10 mouse cellular contexts compared by ENCODE assay signal in the genomic region with DNA sequence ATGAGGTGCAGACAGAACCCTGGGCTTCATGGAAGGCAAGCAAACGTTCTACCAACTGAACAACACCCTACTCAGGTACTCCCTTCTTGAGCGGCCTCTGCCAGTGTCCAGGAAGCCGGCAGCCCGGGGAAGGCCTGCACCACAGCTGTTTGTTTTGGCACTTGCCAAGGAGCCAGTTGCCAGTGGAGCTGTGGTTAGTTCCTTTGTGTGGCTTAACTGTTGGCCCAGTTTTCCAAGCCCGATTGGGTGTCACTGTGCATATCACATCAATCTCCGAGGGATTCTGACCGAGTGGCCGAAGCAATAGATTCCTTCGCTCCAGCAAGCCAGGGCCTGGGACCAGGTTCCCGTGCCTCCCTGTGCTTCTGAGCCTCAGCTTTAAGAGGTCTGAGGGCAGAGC. TPM values are rescaled to one million over a fixed set of nuclear protein-coding genes. Genes with fewer than 3 reads are reported as not detected.
A peak's percentile ranks its signal among the peaks of the same experiment; 100 is the strongest.
DNase-seq lines count a peak whose midpoint lies in the region; ATAC-seq and TF ChIP-seq lines count a peak whose summit lies in the region.
"Had no signal": no experiment of that assay in that cellular context is flagged by ENCODE, and none has a peak within 500 bp of the region (broad histone marks: within the 10 kb centered on the region; RNA-seq: fewer than 3 reads in every experiment).

No protein-coding gene starts in this region.

- H3K4me3 ChIP-seq in heart, embryonic 10.5 days, result no peak overlapping the region
- no peak overlapping the region for H3K4me3 ChIP-seq in midbrain, postnatal 0 days (ENCODE audit: low read depth, low read length)
- H3K4me3 ChIP-seq in midbrain, embryonic 11.5 days (ENCODE audit: low read depth, low read length), result no peak overlapping the region
- H3K4me3 ChIP-seq in neural tube, embryonic 15.5 days (replicated peaks), result no peak overlapping the region
- no peak overlapping the region for H3K4me3 ChIP-seq in forebrain, embryonic 15.5 days
- H3K4me3 ChIP-seq: forebrain, embryonic 12.5 days; midbrain, embryonic 15.5 days had no signal

- peaks cover 57% of the 10 kb centered on the region for H3K4me1 ChIP-seq in heart, embryonic 10.5 days
- 0 out of 2 replicates have a peak, but pooled peaks cover 2% of the 10 kb centered on the region for H3K4me1 ChIP-seq in midbrain, postnatal 0 days (ENCODE audit: insufficient read depth, low read length)
- H3K4me1 ChIP-seq in midbrain, embryonic 11.5 days (ENCODE audit: control insufficient read depth, insufficient read depth, low read length), result peaks cover 5% of the 10 kb centered on the region
- H3K4me1 ChIP-seq in neural tube, embryonic 15.5 days, result peaks cover 41% of the 10 kb centered on the region
- peaks cover 17% of the 10 kb centered on the region for H3K4me1 ChIP-seq in forebrain, embryonic 15.5 days

- no peak for ATAC-seq in midbrain, postnatal 0 days (ENCODE audit: low FRiP score)
- no peak for ATAC-seq in midbrain, embryonic 11.5 days (ENCODE audit: low FRiP score)
- no peak for ATAC-seq in neural tube, embryonic 15.5 days (ENCODE audit: low FRiP score)
- ATAC-seq in forebrain, embryonic 15.5 days (replicated peaks), result no peak
- ATAC-seq: midbrain, embryonic 15.5 days had no signal

- no peak for TF ChIP-seq CTCF in midbrain, postnatal 0 days (IDR thresholded peaks at IDR 0.05)

- H3K27me3 ChIP-seq in heart, embryonic 10.5 days (ENCODE audit: insufficient read depth, poor library complexity, severe bottlenecking), result no peaks in the 10 kb centered on the region
- no peaks in the 10 kb centered on the region for H3K27me3 ChIP-seq in midbrain, postnatal 0 days (ENCODE audit: insufficient read depth, low read length)
- no peaks in the 10 kb centered on the region for H3K27me3 ChIP-seq in midbrain, embryonic 11.5 days (ENCODE audit: control insufficient read depth, insufficient read depth, low read length)
- no peaks in the 10 kb centered on the region for H3K27me3 ChIP-seq in neural tube, embryonic 15.5 days (replicated peaks)
- H3K27me3 ChIP-seq in forebrain, embryonic 15.5 days, result no peaks in the 10 kb centered on the region
- H3K27me3 ChIP-seq: forebrain, embryonic 12.5 days; midbrain, embryonic 15.5 days had no signal

- no peaks in the 10 kb centered on the region for H3K9me3 ChIP-seq in heart, embryonic 10.5 days
- H3K9me3 ChIP-seq in midbrain, postnatal 0 days (ENCODE audit: low read length), result no peaks in the 10 kb centered on the region
- H3K9me3 ChIP-seq in midbrain, embryonic 11.5 days (ENCODE audit: control insufficient read depth, low read length), result no peaks in the 10 kb centered on the region
- H3K9me3 ChIP-seq in neural tube, embryonic 15.5 days (replicated peaks), result no peaks in the 10 kb centered on the region
- no peaks in the 10 kb centered on the region for H3K9me3 ChIP-seq in forebrain, embryonic 15.5 days
- H3K9me3 ChIP-seq: forebrain, embryonic 12.5 days; midbrain, embryonic 15.5 days had no signal

- DNase-seq in heart, embryonic 10.5 days (ENCODE audit: low spot score), result no peak
- no peak for DNase-seq in heart, postnatal 4 days
- peak; percentile 58 for DNase-seq in midbrain, postnatal 0 days (ENCODE audit: low spot score)
- no peak for DNase-seq in midbrain, embryonic 11.5 days (ENCODE audit: low spot score, missing footprints)
- DNase-seq in fat pad, adult 2 months (ENCODE audit: extremely low read depth, low read depth, low spot score), result peak; percentile 85
- no peak for DNase-seq in spleen, adult 18-20 months

- H3K36me3 ChIP-seq in heart, embryonic 10.5 days, result no peaks in the 10 kb centered on the region
- H3K36me3 ChIP-seq in midbrain, postnatal 0 days (ENCODE audit: insufficient read depth, low read length), result 0 out of 2 replicates have a peak, but pooled peaks cover 2% of the 10 kb centered on the region
- no peaks in the 10 kb centered on the region for H3K36me3 ChIP-seq in midbrain, embryonic 11.5 days (ENCODE audit: control insufficient read depth, insufficient read depth, low read length)
- H3K36me3 ChIP-seq in neural tube, embryonic 15.5 days, result no peaks in the 10 kb centered on the region
- H3K36me3 ChIP-seq in forebrain, embryonic 15.5 days, result no peaks in the 10 kb centered on the region
- H3K36me3 ChIP-seq: forebrain, embryonic 12.5 days; midbrain, embryonic 15.5 days had no signal

- 71% methylated on average over 10 of the region's 10 CpGs for WGBS in heart, embryonic 10.5 days
- 68% methylated on average over 10 of the region's 10 CpGs for WGBS in midbrain, postnatal 0 days
- 92% methylated on average over 10 of the region's 10 CpGs for WGBS in midbrain, embryonic 11.5 days
- 68% methylated on average over 10 of the region's 10 CpGs for WGBS in neural tube, embryonic 15.5 days
- 77% methylated on average over 10 of the region's 10 CpGs for WGBS in forebrain, embryonic 15.5 days

- H3K4me2 ChIP-seq in midbrain, postnatal 0 days (ENCODE audit: low read depth, low read length, poor library complexity, severe bottlenecking), result no peak overlapping the region
- no peak overlapping the region for H3K4me2 ChIP-seq in midbrain, embryonic 11.5 days
- no peak overlapping the region for H3K4me2 ChIP-seq in neural tube, embryonic 15.5 days
- H3K4me2 ChIP-seq in forebrain, embryonic 15.5 days (replicated peaks), result no peak overlapping the region
- H3K4me2 ChIP-seq: forebrain, embryonic 12.5 days; midbrain, embryonic 15.5 days had no signal

- H3K27ac ChIP-seq in heart, embryonic 10.5 days, result peak overlapping the region; percentile 13; the same call in 1 of the 2 replicates
- H3K27ac ChIP-seq in midbrain, postnatal 0 days (ENCODE audit: low read depth, low read length), result no peak overlapping the region
- H3K27ac ChIP-seq in midbrain, embryonic 11.5 days (ENCODE audit: low read depth, low read length), result no peak overlapping the region
- peak overlapping the region; percentile 37; the same call in 1 of the 2 replicates for H3K27ac ChIP-seq in neural tube, embryonic 15.5 days (replicated peaks)
- H3K27ac ChIP-seq in forebrain, embryonic 15.5 days (replicated peaks), result no peak overlapping the region
- H3K27ac ChIP-seq: forebrain, embryonic 12.5 days; midbrain, embryonic 15.5 days had no signal

- no peak overlapping the region for H3K9ac ChIP-seq in midbrain, postnatal 0 days (replicated peaks; ENCODE audit: low read length, poor library complexity, severe bottlenecking)
- no peak overlapping the region for H3K9ac ChIP-seq in midbrain, embryonic 11.5 days (ENCODE audit: low read length)
- no peak overlapping the region for H3K9ac ChIP-seq in neural tube, embryonic 15.5 days (replicated peaks)
- no peak overlapping the region for H3K9ac ChIP-seq in forebrain, embryonic 15.5 days (replicated peaks)
- H3K9ac ChIP-seq: forebrain, embryonic 12.5 days; midbrain, embryonic 15.5 days had no signal

RNA-seq across cellular contexts. Expression of gene Srsf3, which starts 25.5 kb away (rescaled TPM):
- polyA plus RNA-seq in heart, embryonic 10.5 days (2016; fragmentation: Nextera tagmentation; extraction: Ambion mirVana), result 433 and 498 TPM in 2 replicates
- 100 to 1,000 TPM; 224 to 227 TPM for total RNA-seq in heart, postnatal 4 days (2021)
- 119 and 193 TPM in 2 replicates for total RNA-seq in midbrain, postnatal 0 days (2014; rRNA removed)
- polyA plus RNA-seq in midbrain, postnatal 0 days (2015; fragmentation: Nextera tagmentation; extraction: Ambion mirVana), result 284 and 296 TPM in 2 replicates
- polyA plus RNA-seq in midbrain, embryonic 11.5 days (2014; fragmentation: Nextera tagmentation; extraction: Ambion mirVana), result 899 and 948 TPM in 2 replicates
- polyA plus RNA-seq in neural tube, embryonic 15.5 days (2015; fragmentation: Nextera tagmentation; extraction: Ambion mirVana), result 403 and 429 TPM in 2 replicates
- polyA plus RNA-seq in forebrain, embryonic 15.5 days (2015; fragmentation: Nextera tagmentation; extraction: Ambion mirVana), result 594 and 620 TPM in 2 replicates

RNA-seq across cellular contexts. Expression of gene Cdkn1a, which starts 32.8 kb away (rescaled TPM):
- 31.3 and 33.1 TPM in 2 replicates for polyA plus RNA-seq in heart, embryonic 10.5 days (2016; fragmentation: Nextera tagmentation; extraction: Ambion mirVana)
- total RNA-seq in heart, postnatal 4 days (2021), result 10 to 100 TPM; 55.9 to 57.1 TPM
- 44.4 and 57.7 TPM in 2 replicates for total RNA-seq in midbrain, postnatal 0 days (2014; rRNA removed)
- 220 and 237 TPM in 2 replicates for polyA plus RNA-seq in midbrain, postnatal 0 days (2015; fragmentation: Nextera tagmentation; extraction: Ambion mirVana)
- 16.1 and 17.4 TPM in 2 replicates for polyA plus RNA-seq in midbrain, embryonic 11.5 days (2014; fragmentation: Nextera tagmentation; extraction: Ambion mirVana)
- polyA plus RNA-seq in neural tube, embryonic 15.5 days (2015; fragmentation: Nextera tagmentation; extraction: Ambion mirVana), result 99.0 and 99.7 TPM in 2 replicates
- polyA plus RNA-seq in forebrain, embryonic 15.5 days (2015; fragmentation: Nextera tagmentation; extraction: Ambion mirVana), result 39.2 and 39.4 TPM in 2 replicates

RNA-seq across cellular contexts. Expression of gene Stk38, which starts 50.2 kb away (rescaled TPM):
- 92.2 and 93.7 TPM in 2 replicates for polyA plus RNA-seq in heart, embryonic 10.5 days (2016; fragmentation: Nextera tagmentation; extraction: Ambion mirVana)
- 10 to 100 TPM; 64.3 to 67.4 TPM for total RNA-seq in heart, postnatal 4 days (2021)
- total RNA-seq in midbrain, postnatal 0 days (2014; rRNA removed), result 44.2 and 58.1 TPM in 2 replicates
- polyA plus RNA-seq in midbrain, postnatal 0 days (2015; fragmentation: Nextera tagmentation; extraction: Ambion mirVana), result 42.1 and 47.9 TPM in 2 replicates
- polyA plus RNA-seq in midbrain, embryonic 11.5 days (2014; fragmentation: Nextera tagmentation; extraction: Ambion mirVana), result 130 and 139 TPM in 2 replicates
- polyA plus RNA-seq in neural tube, embryonic 15.5 days (2015; fragmentation: Nextera tagmentation; extraction: Ambion mirVana), result 81.2 and 82.1 TPM in 2 replicates
- polyA plus RNA-seq in forebrain, embryonic 15.5 days (2015; fragmentation: Nextera tagmentation; extraction: Ambion mirVana), result 119 and 128 TPM in 2 replicates

RNA-seq across cellular contexts. Expression of gene Rab44, which starts 56.0 kb away (rescaled TPM):
- 0.23 and 0.48 TPM in 2 replicates for polyA plus RNA-seq in heart, embryonic 10.5 days (2016; fragmentation: Nextera tagmentation; extraction: Ambion mirVana)
- total RNA-seq in heart, postnatal 4 days (2021), result under 1 TPM; 0.47 to 0.57 TPM
- not detected in 2 replicates for total RNA-seq in midbrain, postnatal 0 days (2014; rRNA removed)
- not detected in 2 replicates for polyA plus RNA-seq in midbrain, postnatal 0 days (2015; fragmentation: Nextera tagmentation; extraction: Ambion mirVana)
- 0.22 and 0.44 TPM in 2 replicates for polyA plus RNA-seq in midbrain, embryonic 11.5 days (2014; fragmentation: Nextera tagmentation; extraction: Ambion mirVana)
- polyA plus RNA-seq in neural tube, embryonic 15.5 days (2015; fragmentation: Nextera tagmentation; extraction: Ambion mirVana), result 0.15 and 3.7 TPM in 2 replicates
- 0.05 TPM in 1 of 2 replicates, not detected in the other for polyA plus RNA-seq in forebrain, embryonic 15.5 days (2015; fragmentation: Nextera tagmentation; extraction: Ambion mirVana)
- polyA plus RNA-seq: midbrain, embryonic 15.5 days had no signal

Comparison
In these comparisons a context has a peak if more than half of its experiments do, and no peak if none do; other contexts are left out.
1. DNase-seq: peak in midbrain, postnatal 0 days (single experiment) and fat pad, adult 2 months (single experiment); none in heart, embryonic 10.5 days (single experiment), heart, postnatal 4 days (single experiment), midbrain, embryonic 11.5 days (single experiment) and spleen, adult 18-20 months (0 of 2).
2. H3K27ac ChIP-seq: peak in heart, embryonic 10.5 days (single experiment) and neural tube, embryonic 15.5 days (single experiment); none in midbrain, postnatal 0 days (single experiment), midbrain, embryonic 11.5 days (single experiment) and forebrain, embryonic 15.5 days (single experiment).